8 mouse cellular contexts compared by ENCODE assay signal in genomic region chr10:45486603-45486946, GRCm38 (mm10). TPM values are rescaled to one million over a fixed set of nuclear protein-coding genes. Genes with fewer than 3 reads are reported as not detected.
A peak's percentile ranks its signal among the peaks of the same experiment; 100 is the strongest.
DNase-seq lines count a peak whose midpoint lies in the region; ATAC-seq and TF ChIP-seq lines count a peak whose summit lies in the region.

No protein-coding gene starts in this region.

- TF ChIP-seq CTCF in liver, embryonic 14.5 days (IDR thresholded peaks at IDR 0.05; ENCODE audit: low read depth), result no peak

- TF ChIP-seq EP300 in liver, embryonic 14.5 days (IDR thresholded peaks at IDR 0.05; ENCODE audit: low read depth), result no peak

- no peaks in the 10 kb centered on the region for H3K9me3 ChIP-seq in heart, embryonic 10.5 days
- no peaks in the 10 kb centered on the region for H3K9me3 ChIP-seq in ES-E14 (ENCODE audit: control insufficient read depth, insufficient read depth, low read depth, low read length)
- no peaks in the 10 kb centered on the region for H3K9me3 ChIP-seq in forebrain, embryonic 16.5 days (ENCODE audit: control insufficient read depth, low read length)
- no peaks in the 10 kb centered on the region for H3K9me3 ChIP-seq in liver, embryonic 14.5 days (ENCODE audit: control insufficient read depth, low read length)

- peak overlapping the region; percentile 73 for H3K9ac ChIP-seq in ES-E14 (ENCODE audit: insufficient read depth, low read depth, low read length, poor library complexity, severe bottlenecking)
- H3K9ac ChIP-seq in forebrain, embryonic 16.5 days (replicated peaks; ENCODE audit: low read depth, low read length), result peak overlapping the region; percentile 71
- H3K9ac ChIP-seq in liver, embryonic 14.5 days (replicated peaks), result peak overlapping the region; percentile 79

- ATAC-seq in forebrain, embryonic 16.5 days, result peak; percentile 74; the same call in 1 of the 2 replicates
- peak; percentile 24 for ATAC-seq in liver, embryonic 14.5 days (ENCODE audit: insufficient read depth)

- peak overlapping the region; percentile 86 for H3K4me3 ChIP-seq in heart, embryonic 10.5 days
- peak overlapping the region; percentile 76 to 81 for H3K4me3 ChIP-seq in ES-E14 (ENCODE audit: insufficient read depth in 1 of 2, low read depth in 1 of 2, low read length in 2 of 2, poor library complexity in 1 of 2, severe bottlenecking in 1 of 2)
- H3K4me3 ChIP-seq in forebrain, embryonic 16.5 days (replicated peaks; ENCODE audit: low read length), result peak overlapping the region; percentile 75
- peak overlapping the region; percentile 64 to 66 for H3K4me3 ChIP-seq in liver, embryonic 14.5 days (ENCODE audit: insufficient read depth in 1 of 2, low read depth in 2 of 2, low read length in 2 of 2)

- in situ Hi-C loops in ES-E14 (cut with MboI; ENCODE audit: low sequenced_read_pairs in 2 of 2, unreplicated experiment in 2 of 2), result no loop called here

- peak; percentile 79 for DNase-seq in heart, embryonic 10.5 days (ENCODE audit: low spot score)
- DNase-seq in heart, postnatal 36 days, result no peak
- no peak for DNase-seq in ES-E14 (ENCODE audit: low read depth, low spot score)
- DNase-seq in liver, embryonic 14.5 days (ENCODE audit: low read depth in 3 of 3, low spot score in 3 of 3), result no peak
- no peak for DNase-seq in cerebellum, postnatal 10 days
- DNase-seq in retina, embryonic 14.5 days (ENCODE audit: low spot score), result no peak
- no peak for DNase-seq in cerebellum, adult 18-20 months

- 0% methylated on average over 35 of the region's 40 CpGs for WGBS in heart, embryonic 10.5 days
- WGBS in forebrain, embryonic 16.5 days, result 0% methylated on average over 40 of the region's 40 CpGs
- 0% methylated on average over 40 of the region's 40 CpGs for WGBS in liver, embryonic 14.5 days (ENCODE audit: insufficient replicate concordance)

- H3K4me2 ChIP-seq in forebrain, embryonic 16.5 days (ENCODE audit: low read length), result peak overlapping the region; percentile 85
- peak overlapping the region; percentile 79 for H3K4me2 ChIP-seq in liver, embryonic 14.5 days (ENCODE audit: low read depth)

- peak overlapping the region; percentile 93 for H3K27ac ChIP-seq in heart, embryonic 10.5 days
- no peak overlapping the region for H3K27ac ChIP-seq in ES-E14 (ENCODE audit: insufficient read depth, low read depth, low read length, poor library complexity, severe bottlenecking)
- no peak overlapping the region; the same call in 1 of the 2 replicates for H3K27ac ChIP-seq in forebrain, embryonic 16.5 days (ENCODE audit: low read length)
- H3K27ac ChIP-seq in liver, embryonic 14.5 days, result no peak overlapping the region

- H3K27me3 ChIP-seq in heart, embryonic 10.5 days (ENCODE audit: insufficient read depth, poor library complexity, severe bottlenecking), result no peaks in the 10 kb centered on the region
- peaks cover 6% of the 10 kb centered on the region; the same call in 1 of the 2 replicates for H3K27me3 ChIP-seq in forebrain, embryonic 16.5 days (replicated peaks; ENCODE audit: control insufficient read depth, insufficient read depth, low read length)
- peaks cover 22% of the 10 kb centered on the region for H3K27me3 ChIP-seq in liver, embryonic 14.5 days (ENCODE audit: control insufficient read depth, insufficient read depth, low read length)

- intact Hi-C loops in heart, postnatal 36 days (cut with DNase I), result no loop called here

- peaks cover 10% of the 10 kb centered on the region; the same call in 1 of the 2 replicates for H3K4me1 ChIP-seq in heart, embryonic 10.5 days
- H3K4me1 ChIP-seq in ES-E14 (ENCODE audit: control insufficient read depth in 2 of 2, insufficient read depth in 2 of 2, low read length in 2 of 2, poor library complexity in 1 of 2), result no peaks in the 10 kb centered on the region
- peaks cover 2% of the 10 kb centered on the region; the same call in 1 of the 2 replicates for H3K4me1 ChIP-seq in forebrain, embryonic 16.5 days (replicated peaks; ENCODE audit: control insufficient read depth, insufficient read depth, low read length)
- no peaks in the 10 kb centered on the region for H3K4me1 ChIP-seq in liver, embryonic 14.5 days (replicated peaks; ENCODE audit: control insufficient read depth in 2 of 2, insufficient read depth in 2 of 2, low read length in 1 of 2)

- no peaks in the 10 kb centered on the region for H3K36me3 ChIP-seq in heart, embryonic 10.5 days
- no peaks in the 10 kb centered on the region for H3K36me3 ChIP-seq in ES-E14 (ENCODE audit: control insufficient read depth, insufficient read depth, low read length, poor library complexity, severe bottlenecking)
- no peaks in the 10 kb centered on the region for H3K36me3 ChIP-seq in forebrain, embryonic 16.5 days (ENCODE audit: control insufficient read depth, insufficient read depth)
- H3K36me3 ChIP-seq in liver, embryonic 14.5 days (replicated peaks; ENCODE audit: control insufficient read depth, insufficient read depth, low read depth), result no peaks in the 10 kb centered on the region

TF ChIP-seq in ES-E14, 5 proteins besides CTCF, POLR2A, EP300 and RAD21:
- TF ChIP-seq HCFC1 (IDR thresholded peaks at IDR 0.05; ENCODE audit: borderline replicate concordance, insufficient read depth, low read length) (0 out of 2 replicates have a peak, but pooled peaks have one; percentile 39), CHD2 (IDR thresholded peaks at IDR 0.05; ENCODE audit: low read depth, low read length) (no peak)

RNA-seq across cellular contexts. Expression of gene Lin28b, which starts 0.4 kb away (rescaled TPM):
- 13.2 and 17.6 TPM in 2 replicates for polyA plus RNA-seq in heart, embryonic 10.5 days (2016; fragmentation: Nextera tagmentation; extraction: Ambion mirVana)
- under 1 TPM; 0.16 to 0.17 TPM for total RNA-seq in heart, postnatal 36 days (2021)
- 26.9 and 30.1 TPM in 2 replicates for total RNA-seq in ES-E14 (2012; rRNA removed)
- polyA plus RNA-seq in forebrain, embryonic 16.5 days (2015; fragmentation: Nextera tagmentation; extraction: Ambion mirVana), result 3.2 and 5.2 TPM in 2 replicates
- 4.3 and 5.9 TPM in 2 replicates for polyA plus RNA-seq in liver, embryonic 14.5 days (2012; rRNA removed)
- 8.8 and 10.1 TPM in 2 replicates for polyA plus RNA-seq in liver, embryonic 14.5 days (2014; fragmentation: Nextera tagmentation; extraction: Ambion mirVana)
